Mouse (Mus musculus): ENCODE data around the gene Ralgps1. TPM values are rescaled to one million over a fixed set of nuclear protein-coding genes. Genes with fewer than 3 reads are reported as not detected.

Gene Ralgps1
- total and polyA plus RNA-seq, 3 experiments, result 0.89 to 2.6 TPM; not detected in 1

DNA sequence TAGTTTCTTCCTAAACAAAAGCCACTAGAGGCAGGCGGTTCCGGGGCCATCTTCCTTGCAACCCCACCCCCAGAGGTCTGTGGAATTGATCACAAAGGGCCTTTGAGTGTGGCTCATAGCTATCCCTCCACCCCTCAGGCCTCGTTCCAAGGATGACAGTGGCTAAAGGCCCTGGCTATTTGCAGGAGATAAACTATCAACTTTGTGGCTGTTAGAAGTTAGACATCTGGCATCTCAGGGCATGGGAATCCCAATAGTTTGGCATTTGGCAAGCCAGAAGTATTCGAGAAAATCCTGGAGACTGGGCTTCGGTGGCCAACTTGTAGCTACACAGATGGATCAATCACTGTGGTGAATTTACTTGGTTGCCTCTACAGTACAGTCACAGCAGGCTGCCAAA, 137.4 kb downstream of the Ralgps1 start:
- no peaks in the 10 kb centered on the region for H3K4me1 ChIP-seq (ENCODE audit: control insufficient read depth in 1 of 2, insufficient read depth in 2 of 2, low read length in 2 of 2)
- H3K9me3 ChIP-seq (replicated peaks; ENCODE audit: insufficient read depth, low read length), result no peaks in the 10 kb centered on the region
- TF ChIP-seq USF1 (IDR thresholded peaks at IDR 0.05; ENCODE audit: low read depth, low read length) (no peak), GATA1 (IDR thresholded peaks at IDR 0.05; ENCODE audit: low read depth, low read length) (no peak), ELF1 (IDR thresholded peaks at IDR 0.05; ENCODE audit: low read depth, low read length) (no peak), POLR2AphosphoS5 (IDR thresholded peaks at IDR 0.05; ENCODE audit: borderline replicate concordance, low read depth, low read length) (no peak), MAX (IDR thresholded peaks at IDR 0.05; ENCODE audit: low read length) (no peak), MXI1 (IDR thresholded peaks at IDR 0.05; ENCODE audit: low read depth, low read length) (no peak), UBTF (IDR thresholded peaks at IDR 0.05; ENCODE audit: borderline replicate concordance, insufficient read depth, low read depth, low read length) (no peak), NRF1 (IDR thresholded peaks at IDR 0.05; ENCODE audit: insufficient read depth, low read depth, low read length, poor library complexity, severe bottlenecking) (no peak), MAZ (IDR thresholded peaks at IDR 0.05; ENCODE audit: low read depth, low read length) (no peak), SIN3A (IDR thresholded peaks at IDR 0.05; ENCODE audit: low read length) (no peak), CHD1 (IDR thresholded peaks at IDR 0.05; ENCODE audit: low read depth, low read length) (no peak), MEF2A (IDR thresholded peaks at IDR 0.05; ENCODE audit: extremely low read depth, insufficient replicate concordance, low read depth, low read length, poor library complexity, severe bottlenecking) (no peak), SMC3 (IDR thresholded peaks at IDR 0.05; ENCODE audit: low read depth, low read length) (no peak), POLR2AphosphoS2 (IDR thresholded peaks at IDR 0.05; ENCODE audit: low read length) (no peak), ZNF384 (IDR thresholded peaks at IDR 0.05; ENCODE audit: low read depth, low read length) (no peak), TAL1 (IDR thresholded peaks at IDR 0.05; ENCODE audit: low read length) (no peak)
- no peak overlapping the region for H3K4me3 ChIP-seq (ENCODE audit: control insufficient read depth in 1 of 2, insufficient read depth in 1 of 2, low read depth in 2 of 2, low read length in 2 of 2)
- H3K79me2 ChIP-seq (ENCODE audit: control insufficient read depth, insufficient read depth, low read length, poor library complexity), result no peaks in the 10 kb centered on the region
- no peak overlapping the region for H3K27ac ChIP-seq (ENCODE audit: control insufficient read depth, low read depth, low read length)
- no peaks in the 10 kb centered on the region for H3K36me3 ChIP-seq (ENCODE audit: control insufficient read depth in 1 of 2, insufficient read depth in 2 of 2, low read length in 2 of 2)
- no peak for DNase-seq (ENCODE audit: low read depth, low spot score)
- H3K27me3 ChIP-seq (ENCODE audit: control insufficient read depth in 1 of 2, insufficient read depth in 2 of 2, low read length in 2 of 2), result no peaks in the 10 kb centered on the region
- no peak overlapping the region for H3K9ac ChIP-seq (ENCODE audit: control insufficient read depth, low read depth, low read length, poor library complexity, severe bottlenecking)

DNA sequence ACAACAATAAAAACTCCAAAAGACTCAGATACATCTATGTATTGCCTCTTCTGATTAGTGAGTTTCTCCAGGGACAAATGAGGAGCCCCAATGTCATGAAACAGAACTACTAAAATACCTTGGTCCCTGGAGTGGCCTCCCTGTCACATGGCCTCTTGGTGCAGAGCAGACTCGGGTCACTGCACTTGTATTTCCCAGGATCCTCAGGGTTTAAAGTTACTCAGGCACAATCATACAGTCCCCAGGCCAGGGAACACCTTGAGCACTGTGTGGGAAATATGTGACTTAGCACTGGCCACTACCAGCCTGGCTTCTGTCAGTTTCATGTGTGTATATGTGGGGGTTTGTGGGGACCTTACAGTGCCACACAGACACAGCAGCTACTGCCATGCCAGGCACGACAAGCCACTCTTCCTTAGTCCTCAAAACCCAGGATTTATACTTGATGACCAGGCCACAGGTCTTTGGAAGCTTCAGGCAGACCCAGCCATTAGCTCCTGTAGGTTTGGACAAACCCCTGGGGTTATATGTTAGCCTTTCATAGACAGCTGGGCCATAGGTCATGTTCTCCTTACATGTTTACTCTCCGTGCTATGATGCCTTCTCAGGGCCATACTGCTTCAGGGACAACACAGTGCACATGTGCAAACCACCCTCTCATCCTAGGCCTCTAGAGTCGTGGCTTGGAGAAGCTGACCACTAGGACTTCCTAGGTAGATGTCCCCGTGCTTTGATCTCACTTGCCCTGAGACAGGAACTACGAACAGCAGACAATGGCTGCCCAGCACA, 138.3 kb downstream of the Ralgps1 start:
- Histone ChIP-seq H3K27ac (ENCODE audit: control insufficient read depth, low read depth, low read length) (no peak overlapping the region), H3K9me3 (replicated peaks; ENCODE audit: insufficient read depth, low read length) (no peaks in the 10 kb centered on the region), H3K27me3 (ENCODE audit: control insufficient read depth in 1 of 2, insufficient read depth in 2 of 2, low read length in 2 of 2) (no peaks in the 10 kb centered on the region), H3K4me3 (ENCODE audit: control insufficient read depth in 1 of 2, insufficient read depth in 1 of 2, low read depth in 2 of 2, low read length in 2 of 2) (no peak overlapping the region), H3K79me2 (ENCODE audit: control insufficient read depth, insufficient read depth, low read length, poor library complexity) (no peaks in the 10 kb centered on the region), H3K4me1 (ENCODE audit: control insufficient read depth in 1 of 2, insufficient read depth in 2 of 2, low read length in 2 of 2) (no peaks in the 10 kb centered on the region), H3K36me3 (ENCODE audit: control insufficient read depth in 1 of 2, insufficient read depth in 2 of 2, low read length in 2 of 2) (no peaks in the 10 kb centered on the region), H3K9ac (ENCODE audit: control insufficient read depth, low read depth, low read length, poor library complexity, severe bottlenecking) (no peak overlapping the region)
- TF ChIP-seq KAT2A (conservative IDR thresholded peaks at IDR 0.05; ENCODE audit: low read depth, low read length) (no peak), EP300 (IDR thresholded peaks at IDR 0.05; ENCODE audit: low read depth in 1 of 2, low read length in 2 of 2) (no peak), MEF2A (IDR thresholded peaks at IDR 0.05; ENCODE audit: extremely low read depth, insufficient replicate concordance, low read depth, low read length, poor library complexity, severe bottlenecking) (no peak), MAZ (IDR thresholded peaks at IDR 0.05; ENCODE audit: low read depth, low read length) (no peak), ZMIZ1 (IDR thresholded peaks at IDR 0.05; ENCODE audit: low read depth, low read length) (no peak), MAFK (IDR thresholded peaks at IDR 0.05; ENCODE audit: borderline replicate concordance, low read depth, low read length) (no peak), ZC3H11A (IDR thresholded peaks at IDR 0.05; ENCODE audit: low read depth, low read length) (no peak), UBTF (IDR thresholded peaks at IDR 0.05; ENCODE audit: borderline replicate concordance, insufficient read depth, low read depth, low read length) (no peak), BHLHE40 (IDR thresholded peaks at IDR 0.05; ENCODE audit: borderline replicate concordance, low read depth, low read length) (no peak)
- no peak for DNase-seq (ENCODE audit: low read depth, low spot score)

All from MEL (cell line).